Mouse (Mus musculus): ENCODE data around the gene Btg1.

GRCm38 (mm10) chr10:96635472-96635871 is 18.7 kb downstream of the Btg1 start:
- TF ChIP-seq POLR2A (IDR thresholded peaks at IDR 0.05; ENCODE audit: borderline replicate concordance, extremely low read depth, low read depth, low read length) (no peak), CTCF (IDR thresholded peaks at IDR 0.05; ENCODE audit: insufficient read depth, low read length) (no peak)
